Mouse (Mus musculus) T-helper 17 cell (primary cell): ENCODE results near the gene Dnm1.

Source experiments
- in situ Hi-C, 2 experiments: fragments of 300-600 bp; cut with MboI, MseI; formaldehyde crosslinking; loops; 1 replicate in 1 of 2; 2 replicates in 1 of 2; pipeline ENCODE4 v1.15.1; 2025; ENCODE audit warnings: high pct_unique_total_duplicates in 2 of 2

Gene Dnm1

DNA sequence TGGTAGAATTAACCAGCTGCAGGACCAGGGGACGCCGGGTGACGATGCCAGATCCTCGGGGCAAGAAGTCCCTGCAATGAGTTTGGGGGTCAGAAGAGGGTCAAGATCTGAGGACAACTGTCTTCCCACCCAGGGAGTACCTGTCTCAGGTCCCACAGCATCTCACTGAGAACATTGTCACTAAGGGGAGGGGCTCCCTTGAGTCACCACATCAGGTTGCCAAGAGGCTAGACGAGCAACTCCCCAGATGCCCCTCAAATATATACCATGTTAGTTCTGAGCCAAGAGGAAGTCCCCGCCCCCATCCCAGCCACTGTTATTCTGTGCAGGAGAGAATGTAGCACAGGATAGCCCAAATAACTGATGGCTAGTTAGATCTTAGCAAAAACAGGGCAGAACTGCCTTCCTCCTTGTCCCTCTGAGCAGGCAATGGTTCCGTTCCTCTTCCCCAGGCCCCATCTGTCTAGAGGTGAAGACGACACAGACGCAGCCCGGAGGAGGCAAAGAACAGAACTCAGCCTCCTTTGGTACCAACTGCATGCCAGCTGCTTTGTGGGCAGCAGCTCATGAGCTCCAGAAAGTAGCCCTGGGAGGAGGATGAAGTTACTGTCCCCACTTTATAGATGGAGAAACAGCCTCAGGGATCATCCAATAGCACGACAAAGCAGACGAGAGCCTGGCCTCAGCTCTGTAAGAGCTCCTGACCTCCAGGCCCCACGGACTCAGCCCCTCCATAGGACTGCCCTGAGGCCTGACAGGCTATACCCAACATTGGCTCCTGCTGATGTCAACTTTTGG is 12.1 kb downstream of the Dnm1 start:
- in situ Hi-C loops: no loop called here

DNA sequence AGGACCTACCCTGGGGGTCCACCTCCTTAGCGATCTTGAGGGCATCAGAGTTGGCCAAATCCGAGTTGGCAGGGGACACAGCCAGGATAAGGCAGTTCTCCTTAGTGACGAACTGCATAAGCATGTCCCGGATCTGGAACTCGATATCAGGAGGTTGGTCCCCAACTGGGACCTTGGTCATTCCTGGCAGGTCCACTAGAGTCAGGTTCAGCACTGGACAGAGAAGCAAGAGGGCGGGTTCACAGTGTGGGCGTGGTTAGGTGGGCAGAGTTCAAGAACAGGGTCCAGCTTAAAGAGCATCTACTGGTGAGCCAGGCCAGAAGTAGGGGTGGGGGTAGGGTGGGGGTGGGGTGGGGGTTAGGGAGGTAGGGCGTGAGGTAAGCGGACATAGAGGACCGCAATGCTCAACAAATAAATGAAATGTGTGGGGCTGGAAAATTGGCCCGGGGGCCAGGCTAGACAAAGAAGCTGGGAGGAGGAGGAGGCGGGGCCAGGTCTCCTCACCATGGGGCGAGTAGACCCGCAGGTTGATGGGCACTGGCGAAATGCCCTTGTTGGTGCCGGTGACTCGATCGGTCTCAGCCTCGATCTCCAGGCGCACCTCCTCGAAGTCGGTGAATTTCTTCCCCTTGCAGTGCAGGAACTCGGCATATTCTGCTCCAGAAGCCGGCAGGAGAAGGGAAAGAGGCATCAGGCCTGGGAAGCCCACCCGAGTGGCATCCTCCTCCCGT is 13.1 kb downstream of the Dnm1 start:
- in situ Hi-C loops: loop anchor here in 1 of 2 experiments (10.0 kb wide), 1 partner anchor 695 kb away; the partner anchor contains the start of gene Prdm12

DNA sequence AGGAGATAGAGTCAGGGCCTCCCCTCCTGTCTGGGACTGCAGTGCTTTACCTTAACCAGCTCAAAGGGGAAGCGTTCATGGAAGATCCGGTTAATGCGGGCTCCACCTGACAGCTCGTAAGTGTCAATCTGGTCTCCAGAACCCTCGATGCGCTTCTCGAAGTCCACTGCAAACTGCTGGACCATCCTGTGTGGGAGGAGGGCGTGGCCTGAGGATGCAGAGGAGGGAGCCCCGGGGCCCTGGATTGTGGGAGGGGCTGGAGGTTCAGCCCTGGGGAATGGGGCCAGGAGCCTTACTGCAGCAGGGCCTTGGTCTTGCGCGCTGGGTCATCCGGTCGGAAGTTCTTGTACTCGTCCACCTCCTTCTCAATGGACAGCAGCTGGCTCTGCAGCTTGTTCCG is 17.2 kb downstream of the Dnm1 start:
- in situ Hi-C loops: loop anchor here in 1 of 2 experiments (10.0 kb wide), 1 partner anchor 691 kb away; the partner anchor contains the start of gene Prdm12

- in situ Hi-C loops: loop anchor here in 1 of 2 experiments (10.0 kb wide), 1 partner anchor 687 kb away; the partner anchor contains the start of gene Prdm12
Observed at GRCm38 (mm10) chr2:32332159-32332558, 21.0 kb downstream of the Dnm1 start.

- in situ Hi-C loops: no loop called here
Observed at GRCm38 (mm10) chr2:32329531-32329930, 23.6 kb downstream of the Dnm1 start.

- in situ Hi-C loops: no loop called here
Observed at GRCm38 (mm10) chr2:32328911-32329460, 24.2 kb downstream of the Dnm1 start.

DNA sequence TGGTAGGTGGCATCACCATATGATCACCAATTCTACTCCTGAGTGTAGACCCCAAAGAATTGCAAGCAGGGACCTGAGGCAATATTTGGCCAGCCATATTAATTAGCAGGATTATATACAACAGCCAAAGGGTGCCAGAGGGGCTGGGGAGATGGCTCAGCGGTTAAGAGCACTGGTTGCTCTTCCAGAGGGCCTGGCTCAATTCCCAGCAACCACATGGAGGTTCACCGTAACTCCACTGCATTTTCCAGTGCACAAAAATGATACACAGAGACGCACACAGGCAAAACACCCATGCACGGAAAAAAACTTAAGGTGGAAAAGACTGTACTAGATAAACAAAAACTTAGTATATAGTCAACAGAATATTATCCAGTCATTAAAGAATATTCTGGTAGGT is 25.9 kb downstream of the Dnm1 start:
- in situ Hi-C loops: no loop called here

DNA sequence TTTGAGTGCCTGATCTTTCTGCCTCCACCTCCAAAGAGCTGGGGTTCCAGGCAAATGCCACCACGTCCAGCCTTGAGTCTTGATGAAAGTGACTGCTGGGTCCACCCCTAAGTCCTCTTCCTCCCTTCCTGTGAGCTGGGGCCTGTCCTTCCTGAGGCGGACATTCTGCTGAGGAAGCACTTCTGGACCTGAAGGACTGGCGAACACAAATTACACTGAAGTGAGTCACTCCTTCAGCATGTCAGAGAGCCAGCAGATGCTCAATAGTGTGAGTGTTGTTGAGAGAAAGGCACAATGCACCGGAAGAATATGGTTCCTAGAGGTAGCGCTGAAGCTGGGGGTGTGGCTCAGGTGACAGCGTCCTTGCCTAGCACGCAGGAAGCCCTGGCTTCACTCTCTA is 27.8 kb downstream of the Dnm1 start:
- in situ Hi-C loops: no loop called here

DNA sequence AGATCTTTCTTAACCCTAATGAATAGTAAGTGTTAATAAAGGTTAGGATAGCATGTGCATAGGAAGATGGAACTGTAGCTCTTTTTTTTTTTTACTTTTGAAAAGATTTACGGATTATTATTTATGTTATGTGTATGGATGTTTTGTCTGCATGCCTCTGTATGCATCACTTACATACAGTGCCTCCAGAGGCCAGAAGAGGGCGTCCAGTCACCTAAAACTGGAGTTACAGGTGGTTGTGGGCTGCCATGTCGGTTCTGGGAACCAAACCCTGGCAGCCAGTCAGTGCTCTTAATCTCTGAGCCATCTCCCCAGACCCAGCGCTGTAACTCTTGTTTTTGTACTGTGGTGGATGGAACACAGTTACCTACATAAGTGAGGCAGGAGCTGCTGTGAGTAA is 28.8 kb downstream of the Dnm1 start:
- in situ Hi-C loops: no loop called here

- in situ Hi-C loops: no loop called here
Observed at GRCm38 (mm10) chr2:32322754-32323741, 30.1 kb downstream of the Dnm1 start.

DNA sequence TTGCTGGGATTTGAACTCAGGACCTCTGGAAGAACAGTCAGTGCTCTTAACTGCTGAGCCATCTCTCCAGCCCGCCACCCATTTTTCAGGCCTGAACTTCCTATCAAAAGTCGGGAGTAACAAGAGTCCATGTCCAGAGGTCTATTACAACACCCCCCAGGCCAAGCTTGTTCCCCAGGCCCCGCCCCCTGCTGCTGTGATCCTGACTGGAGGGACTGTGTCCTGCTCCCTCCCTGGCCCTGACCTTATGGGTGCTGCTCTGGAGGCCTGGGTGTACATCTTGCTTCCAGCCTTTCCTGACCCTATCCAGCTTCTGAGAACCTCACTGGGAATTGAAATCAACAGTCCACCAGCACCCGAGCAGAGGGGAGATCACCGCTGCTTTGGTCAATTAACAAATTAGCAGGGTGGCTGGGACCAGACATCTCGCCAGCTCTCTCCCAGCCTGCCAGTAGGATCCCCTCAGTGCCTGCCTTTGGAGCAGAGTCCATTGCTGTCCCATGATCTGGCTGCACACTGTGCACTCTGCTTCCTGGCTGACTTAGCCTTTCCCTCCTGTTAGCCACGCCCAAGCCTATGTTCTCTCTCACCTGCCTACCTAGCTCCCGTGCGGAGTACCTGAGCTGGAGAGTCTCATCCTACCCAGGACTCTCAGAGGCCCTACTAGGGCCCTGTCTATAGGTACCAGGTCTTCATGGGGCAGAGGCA is 31.4 kb downstream of the Dnm1 start:
- in situ Hi-C loops: no loop called here

- in situ Hi-C loops: no loop called here
Observed at GRCm38 (mm10) chr2:32320721-32321120, 32.4 kb downstream of the Dnm1 start.

DNA sequence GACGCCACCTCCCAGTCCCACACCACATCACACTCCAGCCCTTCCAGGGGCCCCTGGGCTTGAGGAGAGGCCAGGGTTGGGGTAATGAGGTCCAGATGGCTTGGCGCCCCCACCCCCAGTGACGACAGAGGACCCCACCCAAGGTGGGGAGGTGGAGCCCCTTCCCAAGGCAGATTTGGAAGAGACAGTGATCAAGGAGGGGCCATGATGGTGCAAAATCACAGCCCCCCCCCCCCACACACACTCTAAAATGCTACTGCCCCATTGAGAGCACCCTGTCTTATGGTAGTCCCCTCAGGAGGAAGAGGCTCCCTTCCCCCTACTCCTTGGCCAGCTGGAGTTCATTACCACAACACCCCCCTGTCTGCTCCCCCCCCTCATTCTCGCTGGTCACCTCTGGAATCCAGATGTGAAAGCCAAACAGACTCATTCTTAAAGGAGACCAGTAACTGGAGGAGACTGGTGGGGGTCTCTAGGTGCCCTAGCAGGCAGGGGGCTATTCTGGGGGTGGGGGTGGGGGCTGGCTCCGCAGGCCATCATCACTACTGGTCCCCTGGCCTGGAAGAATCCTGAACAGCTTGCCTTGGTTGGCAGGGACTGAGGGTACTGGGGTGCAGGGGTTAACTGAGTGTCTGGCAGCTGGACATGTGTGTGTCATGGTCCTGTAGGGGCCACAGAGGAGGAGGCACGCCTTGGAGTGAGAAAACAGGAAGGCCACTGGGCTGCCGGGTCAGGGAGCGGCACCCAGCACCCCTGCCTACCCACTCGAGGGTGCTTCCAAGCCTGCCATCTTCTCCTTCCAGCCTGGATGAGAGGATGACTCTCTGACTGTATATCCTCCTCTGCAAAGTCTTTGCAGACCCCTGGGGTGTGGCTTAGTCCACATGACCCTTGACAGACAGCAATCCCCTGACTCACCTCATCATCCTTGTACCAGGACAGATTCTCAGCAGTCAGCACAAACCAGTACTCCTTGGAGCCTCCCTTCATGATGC is 33.3 kb downstream of the Dnm1 start:
- in situ Hi-C loops: no loop called here

GRCm38 (mm10) chr2:32318709-32319585 is 34.2 kb downstream of the Dnm1 start:
- in situ Hi-C loops: no loop called here

DNA sequence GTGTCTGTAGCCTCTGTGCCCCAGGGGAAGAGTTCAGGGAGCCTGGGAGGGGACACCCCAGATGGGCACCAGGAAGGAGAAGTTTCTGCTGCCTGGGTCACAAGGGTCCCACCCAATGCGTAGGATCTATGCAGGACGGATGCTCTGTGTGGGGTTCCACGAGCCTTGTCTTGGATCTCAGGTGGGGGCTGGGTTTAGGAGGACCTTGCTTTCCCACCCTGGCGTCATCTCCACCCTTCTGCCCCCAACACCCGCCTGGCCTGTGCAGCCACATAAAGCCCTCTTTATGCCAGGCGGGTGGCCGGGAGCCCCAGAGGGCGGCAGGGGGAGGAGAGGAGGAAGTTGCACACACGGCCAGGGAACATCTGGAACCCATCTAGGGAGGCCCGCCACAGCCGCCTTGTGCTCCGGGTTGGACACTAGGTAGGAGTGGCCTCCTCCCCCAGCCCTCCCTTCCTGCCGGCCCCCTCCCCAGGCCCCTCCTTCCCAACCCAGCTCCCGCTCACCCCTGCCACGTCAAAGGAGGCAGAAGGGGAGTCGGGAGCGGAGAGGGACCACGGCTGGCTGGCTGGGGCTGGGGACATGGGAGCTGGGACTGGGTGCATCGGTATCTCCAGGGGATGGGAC is 35.2 kb downstream of the Dnm1 start:
- in situ Hi-C loops: no loop called here

DNA sequence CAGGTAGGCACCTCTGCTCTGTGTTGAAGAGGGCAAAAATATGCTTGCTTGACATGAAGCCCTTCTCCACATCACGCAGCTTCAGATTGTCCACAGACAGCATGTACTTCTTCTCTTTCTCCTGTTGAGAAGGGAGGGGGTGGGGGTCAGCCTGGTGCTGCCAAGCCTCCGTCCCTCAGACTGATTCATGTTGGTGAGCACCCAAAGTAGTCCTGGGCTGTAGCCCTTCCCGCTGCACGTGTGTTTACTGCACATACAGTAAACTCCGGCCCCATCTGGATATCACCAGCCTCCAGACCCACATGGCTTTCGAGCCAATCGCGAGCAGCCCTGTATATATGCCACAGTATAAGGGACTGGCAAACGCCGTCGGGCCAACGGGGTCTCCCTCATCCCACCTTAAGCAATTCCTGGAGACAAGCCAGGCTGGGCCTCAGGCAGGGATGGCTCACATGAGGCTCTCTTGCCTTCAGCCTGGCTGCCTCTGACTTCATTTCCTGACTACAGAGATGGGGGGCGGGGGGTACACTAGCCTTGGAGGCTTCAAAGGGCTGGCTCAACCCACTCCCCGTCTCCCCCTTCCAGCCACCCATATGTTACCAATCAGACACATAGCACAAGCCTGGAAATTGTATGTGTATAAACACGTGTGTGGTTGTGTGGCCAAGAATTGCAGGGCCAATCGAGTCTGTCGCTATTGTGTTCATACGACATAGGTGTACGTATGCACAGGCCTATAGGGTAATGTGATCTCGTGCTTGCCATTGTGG is 36.1 kb downstream of the Dnm1 start:
- in situ Hi-C loops: no loop called here

- in situ Hi-C loops: no loop called here
Observed at GRCm38 (mm10) chr2:32315751-32316150, 37.4 kb downstream of the Dnm1 start.
